Mouse (Mus musculus) left cerebral cortex, postnatal 25 days (tissue): ENCODE data around the gene Atg10. TPM values are rescaled to one million over a fixed set of nuclear protein-coding genes. Genes with fewer than 3 reads are reported as not detected.

ENCODE experiments used
- DNase-seq, 2 experiments: peaks; one replicate each; pipeline ENCODE4 v3.0.0; 2022; ENCODE audit warnings: low spot score in 2 of 2, mixed read lengths in 1 of 2
- intact Hi-C: fragments of 180-260 bp; cut with DNase I; formaldehyde crosslinking; loops from one replicate; pipeline ENCODE4 v1.15.1; 2025
- total RNA-seq, 2 experiments: library from RNA; stranded (reverse); gene quantifications; 2 replicates each; pipeline ENCODE4 v1.2.3; 2021

Atg10 gene
- total RNA-seq, 2 experiments from 2014 or later, result 14.3 TPM

DNA sequence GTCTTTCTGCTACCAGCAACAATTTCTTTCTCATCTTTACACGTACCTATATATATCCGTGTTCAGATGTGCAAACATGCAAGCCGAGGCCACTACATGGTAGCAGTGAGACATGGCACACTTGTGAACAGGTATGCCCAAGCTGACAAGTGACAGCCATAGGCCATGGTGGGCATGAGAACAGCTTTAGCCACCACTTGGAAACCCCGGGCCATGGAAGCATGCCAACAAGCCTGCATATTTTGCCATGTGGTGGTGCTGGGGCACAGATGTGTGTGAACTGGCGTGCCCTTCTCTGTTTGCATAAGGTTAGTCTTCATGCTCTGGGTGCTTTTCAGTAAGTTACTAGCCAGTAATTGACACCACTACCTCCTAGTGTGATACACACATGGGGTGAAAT lies 162.9 kb downstream of the Atg10 start:
- no peak for DNase-seq
- intact Hi-C loops, result no loop called here

DNA sequence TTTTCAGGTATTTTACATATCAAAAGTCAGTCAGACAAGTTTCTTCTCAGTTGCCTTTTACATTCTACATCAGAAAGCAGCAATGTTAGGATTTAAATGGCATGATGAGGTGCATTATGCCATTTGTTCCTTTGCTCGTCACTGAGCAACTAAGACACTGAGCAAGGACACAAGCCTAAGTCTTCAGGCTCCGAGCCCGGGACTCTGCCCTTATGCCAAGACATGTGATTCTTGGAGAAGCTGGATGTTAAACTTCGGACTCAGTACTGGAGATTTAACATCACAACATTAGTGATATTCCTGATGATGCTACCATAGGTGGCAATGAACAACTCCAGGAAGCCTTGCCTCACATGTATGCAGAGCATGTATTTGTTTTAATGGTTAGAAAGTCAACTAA lies 175.6 kb downstream of the Atg10 start:
- intact Hi-C loops, result no loop called here
- DNase-seq, result no peak

DNA sequence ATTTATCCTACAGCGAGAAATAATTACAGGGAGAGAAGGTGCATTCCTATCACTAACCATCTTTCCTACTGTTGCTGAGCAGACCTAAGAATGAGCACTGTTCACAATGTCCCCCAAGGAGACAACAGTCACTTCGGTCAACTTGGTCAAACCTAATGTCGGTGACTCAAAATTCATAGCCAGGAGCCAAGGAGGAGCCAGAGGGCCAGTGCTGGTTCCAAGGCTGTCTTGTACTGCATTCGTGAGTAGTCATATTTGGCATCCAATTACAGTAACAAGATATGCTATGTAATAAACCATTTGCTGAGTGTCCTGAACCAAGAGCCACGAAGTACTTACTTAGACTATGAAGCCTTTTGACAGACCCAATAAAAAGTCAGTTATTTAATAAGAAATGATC lies 176.9 kb downstream of the Atg10 start:
- intact Hi-C loops, result no loop called here
- DNase-seq, result no peak

DNA sequence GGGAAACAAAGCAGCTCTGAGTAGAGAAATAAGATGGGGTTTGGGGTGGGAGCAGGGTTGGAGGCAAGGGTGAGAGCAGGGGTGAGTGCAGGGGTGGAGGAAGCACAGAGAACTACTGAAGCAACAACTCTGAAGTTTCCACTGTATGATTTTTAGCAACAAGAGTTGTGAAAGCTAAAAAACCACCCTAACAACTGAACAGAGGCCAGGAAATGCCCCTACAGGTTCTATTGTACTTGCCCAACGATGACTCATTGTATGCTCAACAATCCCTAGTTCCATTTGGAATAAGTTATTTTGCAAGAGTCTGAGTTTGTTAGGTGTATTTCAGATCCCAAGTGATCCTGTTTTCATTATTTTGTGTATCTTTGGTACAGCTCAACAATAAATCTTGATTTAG lies 182.5 kb downstream of the Atg10 start:
- intact Hi-C loops, result no loop called here
- DNase-seq, result no peak

DNA sequence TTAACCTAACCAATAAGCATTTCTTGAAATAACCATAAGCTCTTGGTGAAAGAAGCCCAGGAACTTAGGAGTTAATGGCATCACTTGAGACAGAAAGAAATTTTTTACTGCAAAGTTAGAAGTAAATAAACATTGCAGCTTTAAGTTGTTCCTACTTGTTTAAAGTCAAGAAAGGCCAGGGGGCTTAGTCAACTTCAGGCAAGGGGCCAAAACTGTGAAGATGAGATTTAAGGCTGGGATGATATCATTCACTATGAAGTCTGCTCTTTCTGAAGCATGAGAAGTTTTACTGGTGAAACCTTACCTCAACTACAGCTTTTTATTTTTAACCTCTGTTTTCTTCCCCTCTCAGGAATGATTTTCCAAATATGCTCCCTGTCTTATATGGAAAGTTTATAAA lies 183.3 kb downstream of the Atg10 start:
- DNase-seq, result no peak
- intact Hi-C loops, result no loop called here

DNA sequence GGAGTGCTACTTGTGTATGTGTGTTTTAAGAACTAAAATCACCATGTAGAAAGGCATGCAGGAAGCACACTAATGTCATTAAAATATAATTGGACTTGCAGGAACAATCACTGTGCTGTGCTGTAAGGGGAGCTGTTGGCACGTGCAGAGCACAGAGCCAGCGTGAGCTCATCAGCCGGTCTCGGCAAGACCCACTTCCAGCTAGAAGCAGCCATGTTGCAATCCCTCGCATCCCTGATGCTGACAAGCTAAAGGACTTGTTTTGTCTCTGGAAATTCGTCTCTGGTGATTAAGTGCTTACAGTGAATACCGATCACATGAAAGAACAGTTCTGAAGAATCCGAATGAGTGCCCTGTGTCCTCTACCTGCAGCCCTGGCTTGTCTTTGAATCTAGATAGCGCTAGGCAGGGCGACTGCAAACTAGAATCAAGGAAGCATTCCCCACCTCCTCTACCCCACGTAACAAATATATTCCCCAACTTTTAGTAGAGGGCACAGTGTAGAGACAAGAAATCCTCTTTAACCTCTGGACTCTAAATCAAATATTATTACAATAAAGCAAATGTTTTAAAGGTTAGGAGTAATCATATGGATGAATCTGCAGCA lies 184.5 kb downstream of the Atg10 start:
- intact Hi-C loops, result no loop called here
- DNase-seq, result peak; percentile 72 to 76

DNA sequence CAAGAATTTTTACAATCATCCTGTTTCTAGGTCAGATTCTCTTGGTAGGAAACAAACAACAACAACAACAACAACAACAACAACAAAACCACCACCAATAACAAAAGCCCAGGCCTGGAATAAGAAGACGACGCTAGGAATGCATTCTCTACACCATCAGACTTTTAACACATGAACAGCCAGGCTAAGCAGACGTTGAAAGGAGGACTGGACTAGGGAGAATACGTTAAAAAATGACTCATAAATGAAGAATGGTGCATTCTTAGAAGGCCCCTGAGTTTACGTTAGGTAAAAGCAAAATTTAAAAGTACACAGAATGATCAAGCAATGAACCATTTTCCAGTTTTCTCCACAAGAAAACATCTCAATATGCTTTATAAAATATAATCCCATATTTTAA lies 185.1 kb downstream of the Atg10 start:
- intact Hi-C loops, result no loop called here
- no peak for DNase-seq

DNA sequence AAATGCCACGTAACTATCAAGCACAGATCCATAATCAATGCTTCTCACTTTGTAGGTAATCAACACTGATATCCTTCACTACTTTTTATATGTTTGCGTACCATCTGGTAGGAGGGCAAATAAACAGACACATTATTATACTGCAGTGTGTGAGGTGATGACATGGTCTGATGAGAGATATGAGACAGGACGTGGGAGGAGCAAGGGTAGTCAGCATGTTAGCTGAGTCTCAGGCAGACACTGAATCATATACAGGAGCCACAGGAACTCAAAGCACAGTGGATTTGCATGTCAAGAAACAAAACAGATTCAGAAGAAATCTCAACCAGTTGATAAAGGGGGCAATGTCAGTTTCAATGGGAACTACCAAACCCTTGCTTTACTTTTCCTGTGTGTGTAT lies 185.7 kb downstream of the Atg10 start:
- no peak for DNase-seq
- intact Hi-C loops, result no loop called here

DNA sequence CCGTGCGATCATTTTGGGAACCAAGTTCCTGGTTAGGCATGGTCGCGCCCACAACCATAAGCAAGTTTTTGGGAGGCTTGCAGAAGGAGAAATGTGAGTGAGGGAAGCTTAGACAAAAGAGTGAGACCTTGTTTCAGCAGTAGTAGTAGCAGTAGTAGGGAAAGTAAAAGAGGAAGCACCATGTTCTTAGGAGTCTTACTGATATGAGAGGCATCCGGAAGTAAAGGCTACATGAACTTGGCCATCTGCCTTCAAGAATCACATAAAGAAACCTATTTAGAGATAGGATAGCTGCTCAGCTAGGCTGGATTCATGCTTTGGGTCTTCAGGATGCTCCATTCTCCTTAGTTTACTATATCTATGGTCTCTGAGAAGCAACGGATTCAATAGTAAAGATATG lies 186.4 kb downstream of the Atg10 start:
- intact Hi-C loops, result no loop called here
- no peak for DNase-seq

DNA sequence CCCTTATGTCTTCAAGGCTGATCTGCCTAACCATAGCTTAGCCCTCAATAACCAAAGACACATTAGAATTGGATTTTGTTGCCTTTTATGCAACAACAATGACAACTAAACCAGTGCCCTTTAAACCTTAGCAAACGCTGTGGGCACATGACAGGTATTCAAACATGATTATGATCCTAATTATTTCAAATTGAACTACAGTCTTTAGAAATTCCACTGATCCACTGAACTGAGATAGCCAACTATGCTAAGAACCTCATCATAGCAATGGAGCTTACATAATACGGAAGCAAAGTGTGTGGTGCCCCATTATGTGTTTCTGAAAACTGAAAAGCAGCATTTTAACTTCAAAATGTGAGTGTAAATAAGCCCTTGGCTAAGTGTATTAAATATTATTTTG lies 191.9 kb downstream of the Atg10 start:
- DNase-seq, result no peak
- intact Hi-C loops, result no loop called here

DNA sequence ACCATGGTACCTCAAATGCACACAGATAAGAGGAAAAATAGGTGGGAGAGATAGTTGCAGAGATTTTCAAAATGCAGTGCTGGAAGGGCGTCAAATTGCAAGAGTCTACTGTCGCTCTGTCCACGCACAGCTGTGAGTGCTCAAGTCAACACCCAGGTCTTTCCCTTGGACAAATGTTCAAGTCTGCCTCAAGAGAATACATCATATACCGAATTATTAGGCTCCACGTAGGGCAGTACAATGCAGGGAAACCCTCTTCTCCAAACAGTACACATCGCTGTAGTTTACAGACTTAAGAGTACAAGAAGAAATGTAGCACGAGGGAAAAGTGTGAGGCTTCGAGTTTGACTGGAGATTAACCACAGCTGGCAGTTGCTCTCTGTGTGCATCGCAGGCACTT lies 200.3 kb downstream of the Atg10 start:
- intact Hi-C loops, result no loop called here

DNA sequence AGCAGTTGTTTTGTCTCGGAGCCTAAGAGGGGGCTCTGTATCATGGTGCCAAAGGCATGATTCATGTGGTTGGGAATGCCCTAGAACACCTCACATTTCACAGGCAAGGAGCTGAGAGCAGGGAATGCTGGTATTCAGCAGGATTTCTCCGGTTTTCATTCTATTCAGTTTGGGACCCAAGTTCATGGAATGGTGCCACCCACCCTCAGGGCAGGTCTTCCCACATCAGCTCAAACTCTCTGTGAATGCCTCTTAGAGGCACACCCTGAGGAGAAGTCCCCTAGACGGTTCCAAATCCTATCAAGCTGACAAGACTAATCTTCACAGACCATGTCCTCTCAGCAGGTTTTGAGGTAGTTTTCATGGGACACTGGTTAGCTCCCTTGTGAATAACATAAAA lies 211.9 kb downstream of the Atg10 start:
- intact Hi-C loops, result no loop called here
- no peak for DNase-seq

More for the DNA sequence above, 200.3 kb downstream of the Atg10 start:
- no peak for DNase-seq

DNA sequence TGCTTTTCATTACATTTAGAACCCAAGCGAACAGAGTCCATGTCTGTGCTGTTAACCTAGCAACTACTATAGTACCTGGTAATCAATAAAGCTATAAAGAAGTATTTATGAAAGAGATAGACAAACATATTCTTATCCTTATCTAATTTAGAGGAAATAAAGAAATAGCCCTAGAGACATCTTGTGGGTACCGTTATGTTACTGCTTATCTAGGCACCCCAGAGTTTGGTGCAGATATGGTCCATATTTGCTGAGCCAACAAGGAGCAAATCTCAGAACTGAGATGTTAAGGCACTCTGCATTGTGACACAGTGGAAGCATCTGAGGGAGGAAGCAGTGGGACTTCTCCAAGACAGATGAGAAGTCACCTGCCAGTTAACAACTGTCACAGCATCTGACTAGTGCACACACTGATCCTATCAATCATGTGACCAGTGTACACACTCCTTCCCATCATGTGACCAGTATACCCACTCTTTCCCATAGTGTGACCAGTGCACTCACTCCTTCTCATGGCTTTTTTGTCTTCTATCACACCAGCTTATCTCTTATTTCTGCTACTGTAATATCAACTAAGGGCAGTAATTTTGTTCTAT lies 228.6 kb downstream of the Atg10 start:
- no peak for DNase-seq
- intact Hi-C loops, result no loop called here

DNA sequence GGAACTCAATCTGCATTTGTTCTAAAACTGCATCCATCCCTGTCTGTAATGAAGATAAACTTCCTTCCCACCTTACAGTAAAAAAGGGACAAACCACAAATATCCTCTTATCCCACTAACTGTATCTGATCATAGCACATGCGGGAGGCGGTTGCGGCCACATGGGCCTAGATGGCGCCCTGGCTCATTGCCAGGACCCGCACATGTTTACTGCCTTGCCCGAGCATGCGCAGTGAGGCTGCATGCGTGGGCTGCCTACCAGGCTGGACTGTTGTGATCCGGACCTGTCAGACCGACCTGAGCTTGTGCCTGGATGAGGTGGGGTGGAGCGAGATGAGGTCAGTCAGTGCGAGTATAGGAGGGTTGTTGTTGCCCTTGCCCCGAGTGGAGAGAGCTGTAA lies 230.2 kb downstream of the Atg10 start:
- intact Hi-C loops, result loop anchor here (5.0 kb wide), 1 partner anchor 79 kb away; no protein-coding TSS in a partner anchor
- DNase-seq, result peak in 1 of 2 experiments; percentile 37

DNA sequence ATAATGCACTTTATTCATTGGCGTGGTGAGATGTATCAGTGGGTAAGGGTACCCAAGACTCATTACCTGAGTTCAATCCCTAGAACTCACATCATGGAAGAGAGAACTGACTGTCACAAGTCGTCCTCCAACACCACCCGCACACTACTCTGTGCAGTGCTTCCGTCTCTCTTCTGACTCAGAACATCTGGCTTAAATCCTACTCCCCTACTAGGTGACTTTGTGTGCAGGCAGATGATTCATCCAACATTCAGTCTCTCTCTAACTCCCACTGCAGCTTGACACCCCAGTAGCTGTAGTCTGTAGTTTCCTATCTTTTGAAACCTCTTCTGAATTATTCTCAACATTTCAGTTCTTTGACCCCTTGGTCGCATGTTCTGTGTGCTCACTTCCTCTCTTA lies 230.8 kb downstream of the Atg10 start:
- intact Hi-C loops, result loop anchor here (5.0 kb wide), 1 partner anchor 79 kb away; no protein-coding TSS in a partner anchor
- peak; percentile 28 to 86 for DNase-seq

DNA sequence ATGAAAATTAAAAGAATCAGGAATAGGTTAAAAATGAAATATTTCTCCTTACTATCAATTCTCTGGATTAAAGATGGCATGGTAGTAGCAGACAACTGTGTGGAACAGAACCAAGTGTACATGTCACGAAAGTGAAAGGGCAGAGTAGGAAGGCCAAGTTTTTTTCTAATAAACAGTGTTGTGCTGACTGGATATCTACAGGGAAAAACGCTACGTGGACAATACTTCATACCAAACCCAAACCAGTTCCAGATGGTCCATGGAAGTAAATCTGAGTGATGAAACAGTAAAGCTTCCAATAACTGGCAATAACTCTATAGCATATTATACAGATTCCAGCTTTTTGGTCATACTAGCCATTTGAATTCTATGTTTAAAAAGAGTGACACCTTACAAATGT lies 235.5 kb downstream of the Atg10 start:
- DNase-seq, result no peak
- intact Hi-C loops, result no loop called here

DNA sequence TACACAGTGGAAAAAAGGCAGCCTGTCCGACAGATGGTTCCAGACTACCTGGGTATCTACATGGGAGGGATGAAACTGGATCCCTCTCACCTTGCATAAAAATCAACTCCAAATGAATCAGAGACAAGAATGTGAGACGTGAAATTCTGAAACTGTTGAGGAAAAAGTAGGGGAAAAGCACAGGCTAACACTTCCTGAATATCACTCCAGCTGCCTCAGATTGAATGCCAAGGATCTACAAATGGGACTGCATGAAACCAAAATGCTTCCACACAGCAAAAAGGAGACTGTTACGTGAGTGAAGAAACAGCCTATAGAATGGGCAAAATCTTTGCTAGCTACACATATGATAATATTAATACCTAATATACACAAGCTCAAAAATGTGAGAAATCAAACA lies 238.4 kb downstream of the Atg10 start:
- intact Hi-C loops, result no loop called here
- DNase-seq, result peak in 1 of 2 experiments; percentile 47

DNA sequence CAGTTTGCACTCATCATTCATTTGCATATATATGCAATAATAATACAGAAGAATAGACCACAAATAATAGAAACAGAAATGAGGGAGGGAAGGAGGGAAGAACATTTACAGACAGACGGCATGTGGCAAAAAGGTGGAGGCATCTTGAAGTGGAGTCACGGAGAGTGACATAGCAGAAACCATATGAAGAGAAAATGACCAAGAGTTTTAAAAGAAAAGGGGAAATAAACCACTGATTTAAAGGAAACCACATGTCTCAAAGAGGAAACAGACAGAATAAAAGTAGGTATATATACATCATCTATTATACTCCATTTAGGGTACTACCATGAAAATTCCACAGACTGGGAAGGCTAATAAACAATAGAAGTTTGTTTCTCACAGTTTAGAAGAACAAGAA lies 239.7 kb downstream of the Atg10 start:
- intact Hi-C loops, result no loop called here
- no peak for DNase-seq

DNA sequence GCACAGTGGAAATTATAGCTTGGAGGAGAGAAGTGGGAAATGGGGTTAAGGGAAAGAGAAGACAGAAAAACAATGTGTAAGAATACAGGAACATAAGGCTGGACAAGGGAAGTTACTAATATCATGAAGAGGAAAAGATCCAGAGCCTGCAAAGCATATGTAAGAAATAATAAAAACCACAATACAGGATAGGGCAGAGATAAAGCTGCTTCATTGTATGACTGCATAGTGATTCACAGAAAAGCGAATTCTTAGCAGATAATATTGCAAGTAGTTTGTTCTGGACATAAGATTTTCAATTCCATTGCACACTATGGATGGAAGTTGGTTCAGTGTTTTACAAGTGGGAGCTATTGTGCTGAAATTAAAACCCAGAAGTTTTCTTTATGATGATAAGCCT lies 242.0 kb downstream of the Atg10 start:
- intact Hi-C loops, result no loop called here
- DNase-seq, result no peak

DNA sequence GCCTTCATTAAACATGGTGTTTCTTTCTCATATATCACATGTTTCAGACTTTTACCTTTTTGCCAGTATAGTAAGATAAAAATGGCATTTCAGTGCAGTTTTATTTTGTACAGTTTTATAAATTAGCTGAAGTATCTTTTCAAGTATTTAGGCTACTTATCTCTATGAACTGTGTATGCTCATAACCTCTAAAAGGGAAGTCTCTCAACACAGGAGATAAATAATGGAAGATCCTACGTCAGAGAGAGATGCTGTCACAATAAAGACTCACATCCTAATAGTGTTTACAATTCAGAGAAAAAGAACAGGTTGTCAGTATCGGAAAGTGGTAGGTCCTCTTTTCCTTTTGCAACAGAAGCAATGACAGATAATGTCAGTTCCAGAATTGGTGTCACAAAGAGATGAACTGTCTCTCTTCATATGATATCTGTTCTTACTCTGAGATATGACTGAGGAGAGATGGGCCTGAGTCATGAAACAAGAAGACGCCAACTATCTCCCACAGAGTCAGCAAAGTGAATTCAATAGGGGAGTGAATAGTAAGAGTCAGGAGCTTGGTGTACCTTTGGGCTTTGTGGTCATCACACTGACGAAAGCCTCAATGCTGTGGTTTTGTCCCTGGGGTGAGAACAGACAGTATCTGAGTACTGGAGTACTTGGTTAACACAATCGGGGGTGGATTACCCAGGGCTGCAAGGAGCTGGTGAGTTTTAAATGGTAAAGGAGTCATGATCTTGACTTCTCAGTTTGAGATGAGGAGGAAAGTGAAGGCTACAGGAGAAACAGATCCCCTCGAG lies 242.7 kb downstream of the Atg10 start:
- no peak for DNase-seq
- intact Hi-C loops, result no loop called here

DNA sequence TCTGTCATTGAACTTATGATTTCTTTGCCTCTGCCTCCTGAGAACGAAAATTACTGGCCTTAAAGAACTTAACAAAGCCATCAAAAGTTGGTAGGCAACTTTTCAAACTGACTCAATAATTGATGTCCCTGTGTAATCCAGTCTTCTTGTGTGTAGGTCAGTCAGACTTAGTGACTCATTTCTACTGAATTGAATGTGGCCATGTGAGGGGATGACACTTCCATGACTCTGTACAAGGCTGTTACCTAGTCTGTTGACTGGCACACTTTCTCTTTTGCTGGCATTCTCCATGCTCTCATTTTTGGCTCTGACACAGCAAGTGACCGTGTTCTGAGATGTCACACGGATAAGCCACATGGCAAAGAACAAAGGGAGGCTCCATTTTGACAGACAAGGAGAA lies 246.7 kb downstream of the Atg10 start:
- intact Hi-C loops, result no loop called here
- DNase-seq, result no peak
